Mouse (Mus musculus): ENCODE data around the gene Ch25h. TPM values are rescaled to one million over a fixed set of nuclear protein-coding genes. Genes with fewer than 3 reads are reported as not detected.
A peak's percentile ranks its signal among the peaks of the same experiment; 100 is the strongest.

Gene Ch25h
- total RNA-seq (2021): under 1 TPM in 1 of 2 experiments, not detected in 1; 0.27 TPM
- long read RNA-seq, experiment 1: 0 reads
- long read RNA-seq, experiment 2: 0 reads

GRCm38 (mm10) chr19:34474991-34475971 is at the start of gene Ch25h:
TSS of gene Ch25h (minus strand) at chr19:34475164.
- intact Hi-C loops (cut with DNase I): loop anchor here (5.0 kb wide), 1 partner anchor 38 kb away; no protein-coding TSS in a partner anchor
- peak; percentile 54 to 64 for DNase-seq

GRCm38 (mm10) chr19:34524646-34525045 is 49.7 kb upstream of the Ch25h start:
- intact Hi-C loops (cut with DNase I): no loop called here
- no peak for DNase-seq

GRCm38 (mm10) chr19:34523106-34523725 is 48.3 kb upstream of the Ch25h start:
- intact Hi-C loops (cut with DNase I): no loop called here
- no peak for DNase-seq

- intact Hi-C loops (cut with DNase I): no loop called here
- no peak for DNase-seq
Measured at GRCm38 (mm10) chr19:34521978-34522377, 47.0 kb upstream of the Ch25h start.

DNA sequence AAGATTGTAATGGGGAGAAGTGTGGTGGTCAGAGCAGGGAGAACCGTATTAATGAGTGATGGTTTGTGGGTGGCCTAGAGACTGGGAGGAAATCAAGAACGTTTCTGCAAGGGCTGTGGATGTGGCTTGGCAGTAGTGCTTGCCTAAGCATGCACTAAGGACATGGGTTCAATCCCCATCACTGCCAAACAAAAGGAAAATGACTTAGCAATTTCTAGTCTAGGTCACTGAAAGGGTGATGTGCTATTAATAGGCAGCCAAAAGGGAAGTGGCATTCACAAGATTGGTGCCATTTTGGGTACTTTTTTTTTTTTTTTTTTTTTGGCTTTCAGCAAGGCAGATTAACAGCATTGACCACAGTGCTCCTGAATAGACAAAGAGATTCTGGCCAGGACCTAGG is 46.4 kb upstream of the Ch25h start:
- DNase-seq: no peak
- intact Hi-C loops (cut with DNase I): no loop called here

DNA sequence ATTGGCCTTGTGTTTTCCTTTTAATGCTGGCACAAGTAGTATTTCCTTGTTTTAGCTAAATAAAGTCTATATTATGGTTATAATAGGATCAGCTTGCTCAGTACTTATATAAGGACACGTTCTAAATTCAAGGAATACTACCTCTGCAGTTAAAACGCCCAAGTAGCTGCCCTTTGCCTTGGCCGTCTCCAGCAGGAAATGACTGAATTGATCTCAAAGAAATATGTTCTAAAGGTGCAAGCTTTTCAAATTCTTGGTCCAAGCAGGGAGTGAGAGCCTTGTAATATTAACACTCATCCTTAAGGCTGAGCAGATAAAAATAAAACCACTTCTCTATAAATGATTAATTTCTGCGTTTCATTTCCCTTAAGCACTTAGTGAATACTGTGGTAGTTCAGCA is 45.1 kb upstream of the Ch25h start:
- DNase-seq: no peak
- intact Hi-C loops (cut with DNase I): no loop called here

GRCm38 (mm10) chr19:34519646-34520045 is 44.7 kb upstream of the Ch25h start:
- no peak for DNase-seq
- intact Hi-C loops (cut with DNase I): no loop called here

GRCm38 (mm10) chr19:34518786-34519185 is 43.8 kb upstream of the Ch25h start:
- intact Hi-C loops (cut with DNase I): no loop called here
- no peak for DNase-seq

- intact Hi-C loops (cut with DNase I): no loop called here
- no peak for DNase-seq
Measured at GRCm38 (mm10) chr19:34517812-34518594, 43.0 kb upstream of the Ch25h start.

DNA sequence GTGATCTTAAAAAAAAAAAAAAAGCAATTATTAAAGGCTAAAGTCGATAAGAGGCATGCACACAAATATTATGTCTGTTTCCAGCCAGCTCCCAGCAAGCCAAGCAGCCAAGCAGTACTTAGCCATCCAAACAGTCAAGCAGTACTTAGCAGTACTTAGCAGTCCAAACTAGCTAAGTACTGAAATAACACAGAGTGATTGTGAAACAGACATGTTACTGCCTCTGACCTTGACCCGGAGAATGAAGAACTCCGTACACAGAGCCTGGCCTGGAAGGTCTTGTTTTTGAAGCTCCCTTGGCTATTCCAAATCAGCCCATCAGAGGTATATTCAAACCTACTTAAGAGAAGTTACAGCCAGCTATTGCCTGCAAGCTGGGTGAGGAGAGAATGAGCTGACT is 42.2 kb upstream of the Ch25h start:
- no peak for DNase-seq

GRCm38 (mm10) chr19:34516346-34516745 is 41.4 kb upstream of the Ch25h start:
- no peak for DNase-seq
- intact Hi-C loops (cut with DNase I): no loop called here

More for the DNA sequence above, 42.2 kb upstream of the Ch25h start:
- intact Hi-C loops (cut with DNase I): no loop called here

- peak in 1 of 2 experiments; percentile 9 for DNase-seq
Measured at GRCm38 (mm10) chr19:34515681-34516080, 40.7 kb upstream of the Ch25h start.

DNA sequence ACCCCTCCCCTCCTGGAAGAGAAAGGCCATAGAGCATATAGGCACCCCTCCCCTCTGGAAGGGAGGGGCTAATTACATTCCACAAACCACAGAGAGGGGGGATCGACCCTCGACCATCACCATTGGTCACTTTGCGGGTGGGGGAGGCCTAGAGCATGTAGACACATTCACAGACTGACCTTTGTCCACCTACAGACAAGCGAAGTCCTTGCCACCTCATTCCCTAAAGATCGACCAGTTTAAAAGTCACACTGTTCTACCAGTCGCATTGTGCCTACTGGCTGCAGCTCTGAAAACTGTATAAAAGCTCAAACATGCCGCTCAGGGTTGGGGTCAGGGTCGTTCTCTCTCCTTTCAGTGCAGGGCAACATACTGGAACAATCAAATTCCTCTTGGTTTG is 36.6 kb upstream of the Ch25h start:
- intact Hi-C loops (cut with DNase I): no loop called here
- no peak for DNase-seq

More at GRCm38 (mm10) chr19:34515681-34516080, 40.7 kb upstream of the Ch25h start:
- intact Hi-C loops (cut with DNase I): no loop called here

DNA sequence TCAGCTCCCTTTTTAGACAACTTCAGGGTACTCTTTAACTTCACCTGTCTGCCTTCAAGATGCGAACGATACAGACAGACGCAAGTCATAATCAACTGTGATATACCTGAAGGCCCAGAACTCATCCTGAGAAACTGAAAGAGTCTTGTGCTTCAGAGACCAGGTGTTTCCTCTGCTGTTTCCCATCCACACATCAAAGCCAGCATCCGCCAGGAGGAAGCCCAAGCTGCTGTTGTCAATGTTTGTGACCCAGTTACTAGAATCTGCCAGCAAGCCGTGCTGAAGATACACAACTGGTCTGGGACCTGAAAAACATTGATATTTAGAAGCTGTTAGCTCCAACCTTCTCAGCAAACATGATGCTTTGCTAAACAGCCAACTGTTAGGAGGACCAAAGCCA is 35.8 kb upstream of the Ch25h start:
- peak in 1 of 2 experiments; percentile 13 for DNase-seq
- intact Hi-C loops (cut with DNase I): no loop called here

DNA sequence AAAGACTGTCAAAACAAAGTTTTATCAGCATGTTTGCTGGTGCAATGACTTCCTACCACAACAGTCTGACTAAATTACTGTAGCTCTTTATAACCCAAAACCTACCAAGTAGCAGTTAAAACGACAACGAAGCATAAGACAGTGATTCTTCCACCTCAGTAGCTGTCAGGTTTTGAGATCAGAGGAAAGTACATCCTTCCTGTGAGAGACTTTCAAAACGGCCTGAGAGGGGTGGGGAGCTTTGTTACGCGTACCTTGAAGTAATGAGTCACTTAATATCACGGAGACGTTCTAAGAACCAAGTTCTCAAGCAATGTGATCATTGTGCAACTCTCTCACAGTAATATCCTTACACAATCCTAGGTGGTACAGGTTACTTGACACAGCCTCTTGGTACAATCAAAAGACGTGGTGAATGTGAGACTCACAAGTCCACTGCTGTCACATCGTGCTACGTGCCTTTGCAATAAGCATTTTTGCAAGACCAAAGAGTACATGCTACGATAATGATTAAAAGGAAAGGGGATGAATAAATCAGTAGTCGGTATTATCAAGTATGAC is 30.3 kb upstream of the Ch25h start:
- no peak for DNase-seq
- intact Hi-C loops (cut with DNase I): no loop called here

DNA sequence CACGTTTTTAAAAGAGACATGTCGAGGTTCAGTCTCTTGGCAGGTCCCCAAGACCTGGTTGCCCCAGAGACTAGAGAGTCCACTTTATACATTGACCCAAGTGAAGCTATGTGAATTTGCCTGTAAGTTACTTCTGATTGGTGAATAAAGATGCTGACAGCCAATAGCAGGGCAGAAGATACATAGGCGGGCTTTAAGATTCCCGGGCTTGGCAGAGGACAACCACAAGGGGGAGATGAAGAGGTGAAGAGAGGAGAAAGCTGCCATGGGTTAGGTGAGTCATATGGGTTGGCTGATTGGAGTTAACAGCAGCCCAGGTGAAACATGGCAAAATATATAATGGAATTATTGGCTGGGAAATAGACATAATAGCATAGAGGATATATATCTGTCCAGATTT is 25.8 kb upstream of the Ch25h start:
- DNase-seq: peak; percentile 56 to 68
- intact Hi-C loops (cut with DNase I): loop anchor here (2.0 to 5.0 kb wide), 2 partner anchors 47 to 136 kb away; no protein-coding TSS in a partner anchor

- DNase-seq: no peak
- intact Hi-C loops (cut with DNase I): no loop called here
Measured at GRCm38 (mm10) chr19:34496353-34496752, 21.4 kb upstream of the Ch25h start.

DNA sequence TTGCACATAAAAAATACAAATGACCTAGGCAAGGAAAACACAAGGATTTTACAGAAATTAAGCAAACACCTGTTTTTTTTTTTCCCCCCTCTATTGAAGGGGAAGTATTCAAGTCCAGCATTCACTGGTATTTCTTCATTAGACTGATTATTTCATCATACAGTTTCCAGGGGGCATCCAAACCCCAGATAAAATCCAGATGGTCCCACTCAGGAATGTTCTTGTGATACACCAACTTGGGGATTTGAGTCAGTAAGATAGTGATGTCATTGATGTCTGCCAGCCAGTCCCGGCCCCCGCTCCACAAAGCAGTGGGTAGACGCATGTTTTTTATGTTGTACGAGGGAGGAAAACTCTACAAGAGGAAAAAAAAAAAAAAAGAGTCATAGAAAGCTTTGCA is 18.9 kb upstream of the Ch25h start:
- intact Hi-C loops (cut with DNase I): no loop called here
- no peak for DNase-seq

DNA sequence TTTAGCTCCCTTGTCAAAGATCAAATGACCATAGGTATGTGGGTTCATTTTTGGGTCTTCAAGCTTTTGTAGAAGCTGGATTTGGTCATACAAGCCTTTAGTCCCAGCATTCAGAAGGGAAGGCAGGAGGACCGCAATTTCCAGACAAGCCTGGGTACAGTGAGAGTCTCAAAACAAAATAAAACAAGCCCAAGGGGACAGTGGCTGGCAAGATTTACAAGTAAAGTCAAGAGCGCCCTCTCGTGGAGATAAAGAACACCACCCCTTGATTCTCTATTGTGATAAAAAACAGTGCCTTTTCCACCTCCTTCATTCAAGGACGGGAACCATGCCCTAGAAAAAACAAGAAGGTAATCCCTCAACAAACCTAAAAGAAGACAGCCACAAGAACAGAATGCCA is 8.6 kb upstream of the Ch25h start:
- intact Hi-C loops (cut with DNase I): loop anchor here (1.0 to 2.0 kb wide), 2 partner anchors 149 to 239 kb away; no protein-coding TSS in a partner anchor

More for the DNA sequence above, 8.6 kb upstream of the Ch25h start:
- DNase-seq: peak; percentile 33 to 70

Data from heart, postnatal 14 days (tissue).